In the genomic region with DNA sequence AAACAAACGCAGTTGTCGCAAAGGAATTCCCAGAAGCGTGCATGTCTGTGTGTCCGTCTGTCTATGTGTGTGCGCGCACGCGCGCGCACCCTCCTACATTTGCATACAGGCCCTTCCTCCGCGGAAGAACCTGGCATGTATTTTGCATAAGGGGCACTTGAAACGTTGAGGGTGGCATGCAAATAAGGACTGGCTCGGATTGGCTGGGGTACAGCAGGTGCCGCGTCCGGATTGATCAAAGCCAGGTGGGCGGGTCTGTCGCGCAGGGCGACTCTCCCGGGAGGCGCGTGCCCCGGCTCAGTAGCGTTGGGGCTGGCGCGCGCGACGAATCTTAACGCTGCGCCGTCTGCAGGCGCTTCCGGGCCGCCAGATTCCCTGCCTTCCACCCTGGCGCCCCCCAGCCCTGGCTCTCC, we compare ENCODE assay signal across 8 mouse cellular contexts. TPM values are rescaled to one million over a fixed set of nuclear protein-coding genes. Genes with fewer than 3 reads are reported as not detected.
DNase-seq lines count a peak whose midpoint lies in the region; ATAC-seq lines count a peak whose summit lies in the region.

Pim2 (plus strand) TSS at position 256 of the 413 bp plus-strand sequence.

- peak within 1 kb of the TSS; percentile 85 for H3K4me2 ChIP-seq in intestine, embryonic 15.5 days (replicated peaks)

- DNase-seq in adrenal gland, postnatal 10 days: peak; percentile 87
- DNase-seq in embryo, embryonic 11 days: peak; percentile 88
- DNase-seq in gastrocnemius, postnatal 25 days: peak; percentile 75
- DNase-seq in left cerebral cortex, postnatal 14 days (ENCODE audit: low spot score in 2 of 2): peak; percentile 81 to 93
- DNase-seq in right cerebral cortex, postnatal 36 days (ENCODE audit: low spot score in 2 of 2): peak; percentile 80
- DNase-seq in adipocyte (ENCODE audit: low spot score): no peak

- H3K4me1 ChIP-seq in intestine, embryonic 15.5 days (replicated peaks): no peaks in the 10 kb centered on the region

- H3K9me3 ChIP-seq in intestine, embryonic 15.5 days: no peaks in the 10 kb centered on the region

- H3K9ac ChIP-seq in intestine, embryonic 15.5 days: peak within 1 kb of the TSS; percentile 54

- peak; percentile 95 for ATAC-seq in intestine, embryonic 15.5 days
- ATAC-seq in megakaryocyte-erythroid progenitor cell, adult 5-6 weeks (replicated peaks; ENCODE audit: low FRiP score, low TSS enrichment, poor library complexity, severe bottlenecking): peak; percentile 94

- peak within 1 kb of the TSS; percentile 45 for H3K4me3 ChIP-seq in intestine, embryonic 15.5 days (replicated peaks)

- intact Hi-C loops in left cerebral cortex, postnatal 14 days (cut with DNase I): loop anchor here (2.0 to 10.0 kb wide), 3 partner anchors 21 to 57 kb away; partner anchors contain the start of genes Otud5, Pqbp1 and Timm17b

- WGBS in intestine, embryonic 15.5 days: 8% methylated on average over 36 of the region's 38 CpGs

- H3K27me3 ChIP-seq in intestine, embryonic 15.5 days (replicated peaks): no peaks in the 10 kb centered on the region

- H3K27ac ChIP-seq in intestine, embryonic 15.5 days: no peak within 1 kb of the TSS

- no peaks in the 10 kb centered on the region for H3K36me3 ChIP-seq in intestine, embryonic 15.5 days

RNA-seq across cellular contexts. Expression of gene Pim2, which starts in this region (rescaled TPM):
- total RNA-seq in adrenal gland, postnatal 10 days (2021): 1 to 10 TPM; 6.2 to 9.2 TPM
- 1 to 10 TPM; 1.5 TPM for total RNA-seq in gastrocnemius, postnatal 25 days (2021)
- polyA plus RNA-seq in intestine, embryonic 15.5 days (2015; fragmentation: Nextera tagmentation; extraction: Ambion mirVana): 11.3 and 12.6 TPM in 2 replicates
- total RNA-seq in left cerebral cortex, postnatal 14 days (2021): 10 to 100 TPM; 53.9 to 56.1 TPM
- 11.4 and 16.2 TPM in 2 replicates for total RNA-seq in megakaryocyte-erythroid progenitor cell, adult 5-6 weeks (2014; fragmentation: Nextera tagmentation)
- 2.1 and 2.2 TPM in 2 replicates for total RNA-seq in megakaryocyte-erythroid progenitor cell, adult 5-6 weeks (2017)
